Mouse (Mus musculus): ENCODE results near the gene Sdhc.
"Not testable (repeated sequence)": the region's sequence is repeated elsewhere in the genome, so short reads cannot be mapped to it uniquely, and the experiment has no call there.

Sdhc gene

DNA sequence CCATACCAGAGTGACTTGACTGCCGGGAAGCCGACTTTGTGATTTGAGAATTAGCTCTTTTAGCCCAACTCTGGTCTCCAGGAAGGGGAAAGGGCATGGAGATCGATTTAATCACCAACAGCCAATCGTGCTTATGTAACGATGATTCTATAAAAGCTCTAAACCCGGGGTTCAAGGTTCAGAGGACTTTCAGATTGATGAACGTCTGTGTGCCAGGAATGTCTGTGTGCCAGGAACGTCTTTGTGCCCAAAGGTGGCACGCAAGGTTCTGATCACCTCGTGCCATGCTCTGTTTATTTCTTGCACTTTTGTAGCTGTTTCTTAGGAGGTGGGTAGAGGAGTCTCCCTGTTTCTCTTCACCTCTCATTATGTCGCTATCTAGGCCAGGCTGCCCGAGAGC is 18.5 kb upstream of the Sdhc start:
- no peak for DNase-seq (ENCODE audit: low spot score in 2 of 2)

DNA sequence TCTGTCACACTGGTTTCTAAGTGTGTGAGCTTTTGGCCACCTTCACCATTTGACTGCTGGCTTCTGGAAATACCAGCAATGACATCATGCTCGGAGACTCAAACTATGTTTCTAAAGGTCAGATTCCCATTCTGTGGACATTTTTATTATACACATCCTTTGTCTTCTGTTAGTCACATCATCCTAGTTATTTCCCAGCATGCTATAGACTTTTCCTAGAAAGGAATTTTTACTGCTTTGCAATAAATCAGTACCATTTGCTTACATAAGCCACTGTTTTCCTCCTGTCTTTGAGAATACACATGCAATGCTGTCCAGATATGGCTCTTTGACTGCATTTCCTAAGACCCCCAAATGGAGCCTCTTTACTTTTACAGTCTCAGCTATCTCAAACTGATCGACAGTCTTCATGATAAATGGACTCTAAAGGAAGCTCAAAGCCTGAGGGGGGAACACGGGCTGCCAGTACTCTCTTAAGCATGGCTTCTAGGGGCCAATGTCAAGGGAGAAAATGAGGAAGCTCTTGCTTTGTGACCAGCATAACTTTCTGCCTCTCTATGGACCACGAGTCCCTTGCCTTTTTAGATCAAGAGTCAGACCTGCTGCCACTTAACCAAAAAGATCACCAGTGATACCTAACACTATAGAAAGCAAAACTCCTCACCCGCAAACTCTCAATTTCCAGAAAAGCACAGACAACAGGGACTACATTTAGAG is 15.4 kb upstream of the Sdhc start:
- DNase-seq (ENCODE audit: low spot score in 2 of 2): no peak

- DNase-seq (ENCODE audit: low spot score in 2 of 2): no peak
Measured at GRCm38 (mm10) chr1:171164258-171164657, 13.9 kb upstream of the Sdhc start.

DNA sequence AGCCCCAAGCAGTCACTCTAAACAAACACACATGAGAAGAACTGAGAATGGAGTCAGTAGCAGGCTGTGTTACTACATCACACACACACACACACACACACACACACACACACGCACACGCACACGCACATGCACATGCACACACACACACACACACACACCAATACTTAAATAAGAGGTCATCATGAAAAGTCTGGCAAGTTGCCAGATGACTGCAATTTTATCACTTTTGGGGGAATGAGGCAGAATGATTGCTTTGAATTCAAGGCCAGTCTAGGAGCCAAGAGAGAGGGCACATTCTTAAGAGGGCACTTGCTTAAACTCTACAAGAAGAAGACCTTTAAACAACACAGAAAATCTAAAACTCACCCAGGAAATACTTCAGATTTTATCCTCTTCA is 12.1 kb upstream of the Sdhc start:
- no peak for DNase-seq (ENCODE audit: low spot score in 2 of 2)

DNA sequence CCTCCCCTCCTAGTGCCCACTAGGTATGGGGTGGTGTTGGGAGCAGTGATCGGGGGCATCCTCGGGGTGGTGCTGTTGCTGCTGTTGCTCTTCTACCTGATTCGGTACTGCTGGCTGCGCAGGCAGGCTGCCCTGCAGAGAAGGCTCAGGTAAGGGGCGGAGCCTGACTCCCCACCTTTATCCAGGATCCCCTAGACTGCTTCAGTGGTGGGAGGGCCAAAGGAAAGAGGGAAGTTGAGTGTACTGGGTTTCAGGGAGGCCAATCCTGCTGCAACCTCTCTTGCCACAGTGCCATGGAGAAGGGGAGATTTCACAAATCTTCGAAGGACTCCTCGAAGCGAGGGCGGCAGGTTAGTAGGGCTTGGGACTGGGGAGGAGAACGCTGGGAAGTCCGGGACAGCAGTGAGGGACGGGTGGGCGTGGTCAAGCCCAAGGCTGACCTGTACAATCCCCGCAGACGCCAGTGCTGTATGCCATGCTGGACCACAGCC is 9.1 kb upstream of the Sdhc start:
- no peak for DNase-seq (ENCODE audit: low spot score in 2 of 2)

GRCm38 (mm10) chr1:171157965-171158364 is 7.6 kb upstream of the Sdhc start:
- DNase-seq (ENCODE audit: low spot score in 2 of 2): no peak

- peak in 1 of 2 experiments; percentile 27 for DNase-seq (ENCODE audit: low spot score in 2 of 2)
Measured at GRCm38 (mm10) chr1:171156644-171157043, 6.2 kb upstream of the Sdhc start.

GRCm38 (mm10) chr1:171151966-171152365 is 1.6 kb upstream of the Sdhc start:
- no peak for DNase-seq (ENCODE audit: low spot score in 2 of 2)

DNA sequence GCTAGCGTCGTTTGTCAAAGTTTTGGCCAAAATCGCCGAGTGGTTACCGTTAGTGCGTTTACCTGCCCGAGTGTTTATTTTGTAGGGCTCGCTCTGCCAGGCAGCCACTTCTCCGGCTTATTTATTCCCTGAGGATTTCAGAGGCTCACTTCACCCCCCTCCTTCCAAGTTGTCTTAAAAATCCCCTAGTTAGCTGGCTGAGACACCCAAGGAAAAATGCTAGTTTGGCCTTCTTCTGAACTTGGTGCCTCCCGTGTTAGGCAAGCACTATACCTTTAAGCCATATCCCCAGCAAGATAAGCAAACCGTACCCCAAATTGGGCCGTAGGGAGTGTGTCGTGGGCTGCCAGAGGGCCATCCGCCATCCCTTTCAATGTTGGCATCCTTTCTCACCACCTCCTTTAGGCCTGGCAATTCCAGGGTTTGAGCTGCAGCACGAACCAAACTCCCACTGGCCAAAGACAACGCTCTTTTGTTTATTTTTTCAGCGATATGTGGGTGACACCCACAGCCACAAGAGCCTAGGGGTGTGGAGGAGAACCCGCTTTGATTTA is 512 bp upstream of the Sdhc start:
- DNase-seq (ENCODE audit: low spot score in 2 of 2): peak; percentile 47 to 49

DNA sequence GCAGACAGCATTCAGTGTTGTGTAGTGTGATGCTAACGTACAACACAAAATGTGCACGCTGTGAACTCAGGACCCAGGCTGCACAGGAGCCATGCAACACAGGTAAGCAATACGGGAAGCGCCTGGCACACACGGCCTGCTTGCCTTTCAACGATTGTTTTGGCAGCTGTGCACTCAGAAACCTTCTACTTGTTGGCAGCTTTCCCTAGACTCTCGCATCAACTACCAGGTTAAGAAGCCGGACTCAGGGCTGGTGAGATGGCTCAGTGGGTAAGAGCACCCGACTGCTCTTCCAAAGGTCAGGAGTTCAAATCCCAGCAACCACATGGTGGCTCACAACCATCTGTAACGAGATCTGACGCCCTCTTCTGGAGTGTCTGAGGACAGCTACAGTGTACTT is 7.4 kb downstream of the Sdhc start:
- DNase-seq (ENCODE audit: low spot score in 2 of 2): not testable (repeated sequence)

DNA sequence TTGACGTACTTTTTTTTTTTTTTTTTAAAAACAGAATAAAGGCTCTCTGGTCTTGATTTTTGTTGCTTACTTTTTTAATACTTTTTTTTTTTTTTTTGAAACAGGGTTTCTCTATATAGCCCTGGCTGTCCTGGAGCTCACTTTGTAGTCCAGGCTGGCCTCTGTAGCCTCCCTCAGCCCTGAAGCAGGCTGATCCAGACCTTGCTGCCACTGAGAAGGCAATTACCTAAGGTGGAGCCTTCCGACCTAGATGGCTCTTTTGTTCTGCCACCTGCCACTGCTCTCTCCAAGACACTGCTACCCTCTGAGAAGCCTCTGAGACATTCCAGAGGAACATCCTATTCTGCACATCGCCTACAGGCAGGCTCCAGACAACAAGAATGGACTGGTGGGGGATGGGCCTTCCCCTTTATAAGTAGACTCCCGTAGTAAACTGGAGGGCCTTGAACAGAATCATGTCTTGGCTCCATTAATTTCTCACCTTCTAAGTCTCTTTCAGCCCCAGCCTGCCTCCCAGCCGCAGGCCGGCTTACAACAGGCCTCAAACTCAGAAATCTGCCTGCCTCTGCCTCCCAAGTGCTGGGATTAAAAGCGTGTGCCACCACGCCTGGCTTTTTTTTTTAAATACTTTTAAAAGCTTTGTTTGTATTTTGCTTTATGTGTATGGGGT is 12.8 kb downstream of the Sdhc start:
- not testable (repeated sequence) for DNase-seq (ENCODE audit: low spot score in 2 of 2)

- no peak for DNase-seq (ENCODE audit: low spot score in 2 of 2)
Measured at GRCm38 (mm10) chr1:171135600-171135999, 14.8 kb downstream of the Sdhc start.

DNA sequence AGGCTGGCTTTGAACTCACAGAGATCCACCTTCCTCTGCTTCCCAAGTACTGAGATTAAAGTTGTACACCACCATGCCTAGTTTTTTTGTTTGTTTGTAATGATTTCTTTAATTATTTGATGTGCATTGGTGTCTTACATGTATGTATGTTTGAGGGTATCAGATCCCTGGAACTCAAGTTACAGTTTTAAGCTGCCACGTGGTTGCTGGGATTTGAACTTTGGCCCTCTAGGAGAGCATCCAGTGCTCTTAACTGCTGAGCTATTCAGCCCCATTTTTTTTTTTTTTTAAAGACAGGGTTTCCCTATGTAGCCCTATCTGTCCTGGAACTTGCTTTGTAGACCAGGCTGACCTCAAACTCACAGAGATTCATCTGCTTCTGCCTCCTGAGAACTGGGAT is 19.4 kb downstream of the Sdhc start:
- no peak for DNase-seq (ENCODE audit: low spot score in 2 of 2)

DNA sequence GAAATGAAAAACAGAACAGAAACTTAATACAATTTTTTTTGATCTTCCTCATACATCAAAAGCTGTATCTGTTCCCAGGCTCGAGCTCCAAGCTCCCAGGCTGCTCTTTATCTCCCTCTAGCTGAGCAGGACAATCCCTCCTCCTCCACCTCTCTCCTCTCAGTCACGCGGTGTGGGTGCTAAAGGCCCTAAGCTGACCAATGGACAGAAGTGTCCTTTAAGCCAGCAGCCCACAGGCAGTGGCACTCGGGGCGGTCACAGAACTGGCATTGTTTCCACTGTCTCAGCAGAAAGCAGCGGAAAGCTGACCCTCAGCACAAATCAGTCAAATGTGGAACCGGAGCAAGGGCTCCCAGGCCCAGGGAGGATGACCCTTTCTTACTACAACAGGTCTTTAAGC is 21.2 kb downstream of the Sdhc start:
- peak; percentile 29 to 37 for DNase-seq (ENCODE audit: low spot score in 2 of 2)

- no peak for DNase-seq (ENCODE audit: low spot score in 2 of 2)
Measured at GRCm38 (mm10) chr1:171124398-171124797, 26.0 kb downstream of the Sdhc start.

GRCm38 (mm10) chr1:171122932-171123331 is 27.5 kb downstream of the Sdhc start:
- DNase-seq (ENCODE audit: low spot score in 2 of 2): no peak

GRCm38 (mm10) chr1:171121839-171122238 is 28.6 kb downstream of the Sdhc start:
- no peak for DNase-seq (ENCODE audit: low spot score in 2 of 2)

DNA sequence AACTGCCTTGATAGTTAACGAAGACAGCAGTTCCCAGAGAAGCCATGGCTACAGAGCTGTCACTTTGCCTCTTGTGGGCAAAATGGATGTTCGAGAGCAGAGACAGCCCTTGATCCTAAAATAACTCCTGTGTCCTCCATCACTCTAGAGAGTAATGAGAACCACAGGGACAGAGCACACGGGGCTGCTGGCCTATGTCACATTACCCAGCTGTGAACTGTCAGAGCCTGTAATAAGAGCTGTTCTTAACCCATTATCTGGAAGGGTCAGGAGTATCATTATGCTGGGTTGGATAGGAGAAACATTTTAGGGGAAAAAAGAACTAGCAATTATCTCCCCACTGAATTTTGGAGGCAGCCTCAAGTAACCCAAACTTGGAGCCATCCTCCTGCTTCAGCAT is 29.5 kb downstream of the Sdhc start:
- DNase-seq (ENCODE audit: low spot score in 2 of 2): no peak

GRCm38 (mm10) chr1:171119405-171119804 is 31.0 kb downstream of the Sdhc start:
- DNase-seq (ENCODE audit: low spot score in 2 of 2): no peak

GRCm38 (mm10) chr1:171118996-171119395 is 31.4 kb downstream of the Sdhc start:
- no peak for DNase-seq (ENCODE audit: low spot score in 2 of 2)

DNA sequence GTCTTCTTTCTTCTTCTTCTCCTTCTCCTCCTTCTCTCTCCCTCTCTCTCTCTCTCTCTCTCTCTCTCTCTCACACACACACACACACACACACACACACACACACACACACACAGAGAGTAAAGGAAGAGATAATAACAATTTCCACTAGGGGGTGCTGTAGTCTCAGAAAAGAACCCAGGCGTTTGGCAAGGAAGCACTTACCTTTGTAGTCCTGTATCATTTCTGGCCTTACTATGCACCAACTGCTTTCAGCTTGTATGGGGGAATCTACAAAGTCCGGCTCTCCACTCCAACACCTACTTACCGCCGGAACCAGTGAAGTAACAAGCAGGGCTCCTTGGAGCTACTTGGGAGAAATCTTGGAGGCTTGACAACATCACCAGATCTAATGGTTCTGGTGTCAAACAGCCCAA is 32.1 kb downstream of the Sdhc start:
- peak; percentile 64 to 71 for DNase-seq (ENCODE audit: low spot score in 2 of 2)

DNA sequence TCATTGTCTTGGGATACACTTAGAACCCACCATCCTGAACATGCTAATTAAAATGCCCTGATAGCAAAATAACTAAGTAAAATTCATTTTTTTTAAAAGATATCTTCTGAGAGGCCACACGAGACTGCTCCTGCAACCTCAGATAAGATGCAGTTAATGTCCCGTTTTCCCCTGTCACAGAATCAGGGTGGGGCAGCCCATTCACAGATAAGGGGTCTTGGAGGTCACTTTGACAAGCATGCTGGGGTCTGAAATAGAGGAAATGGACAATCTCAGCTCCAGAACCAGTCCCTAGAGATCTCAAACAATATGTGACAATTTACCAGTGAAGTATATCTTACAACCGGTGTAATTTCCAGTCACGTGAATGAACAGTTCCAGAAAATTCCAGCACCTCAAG is 34.1 kb downstream of the Sdhc start:
- no peak for DNase-seq (ENCODE audit: low spot score in 2 of 2)

DNA sequence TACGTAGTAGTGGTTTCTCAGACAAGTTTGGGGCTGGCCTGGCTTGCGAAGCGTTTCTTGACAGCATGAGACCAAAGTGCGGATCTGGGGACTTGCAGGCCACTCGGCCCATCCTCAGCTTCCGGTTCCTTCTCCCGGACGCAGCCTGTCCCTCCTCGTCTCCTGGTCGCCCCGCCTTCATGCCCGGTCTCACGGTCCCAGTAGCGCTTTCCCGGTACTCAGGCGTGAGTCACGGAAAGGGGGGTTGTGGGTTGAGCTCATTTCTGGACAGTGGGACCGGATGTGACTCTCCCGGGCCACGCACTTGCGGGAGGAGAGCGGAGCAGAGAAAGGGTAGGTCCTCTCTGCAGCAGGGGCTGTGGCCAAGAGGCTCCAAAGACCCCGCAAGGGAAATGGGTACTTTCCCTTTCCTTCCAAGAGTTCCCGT is 36.5 kb downstream of the Sdhc start, which contains the start of gene Cfap126:
Gene Cfap126, plus strand, starts transcription at position 46 of the 427 bp plus-strand sequence.
- peak; percentile 56 to 59 for DNase-seq (ENCODE audit: low spot score in 2 of 2)
